Mouse (Mus musculus) thymus, postnatal 4 days (tissue): ENCODE data around the gene Spon1.

Experiments
- DNase-seq: peaks from one replicate; pipeline ENCODE4 v3.0.0; 2021

Gene Spon1

DNA sequence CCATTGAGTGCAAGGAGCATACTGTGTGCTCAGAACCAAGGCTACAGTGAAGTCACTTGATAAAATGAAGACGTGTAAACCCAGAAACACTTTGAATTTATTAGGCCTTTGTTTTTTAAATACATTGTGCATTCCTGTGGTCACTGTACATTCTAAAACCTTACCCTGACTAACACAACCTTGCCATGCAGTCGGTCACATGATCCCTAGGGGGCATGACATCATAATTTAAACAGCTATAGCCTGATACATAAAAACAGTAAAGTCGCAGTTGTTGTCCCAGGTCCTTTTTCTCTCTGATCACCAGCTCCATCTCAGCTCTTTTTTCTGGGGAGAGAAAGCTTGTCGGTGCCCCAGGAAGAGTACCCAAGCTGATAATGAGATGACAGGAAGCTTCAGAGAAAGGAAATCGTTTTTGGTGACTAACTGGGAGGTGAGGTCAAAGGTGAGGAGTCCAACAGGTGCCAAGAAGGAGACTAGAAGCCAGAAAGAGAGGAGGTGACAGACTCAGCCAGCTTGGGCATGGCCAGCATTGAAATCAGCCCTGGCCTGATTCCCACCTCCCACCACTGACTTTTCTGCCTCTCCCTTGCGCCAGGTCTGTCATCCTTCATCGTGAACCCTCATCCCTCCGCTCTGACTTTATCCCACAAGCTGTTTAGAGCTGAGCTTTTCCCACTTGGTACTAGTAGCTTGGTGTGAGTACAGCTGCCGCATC, 246.1 kb downstream of the Spon1 start:
- no peak for DNase-seq

DNA sequence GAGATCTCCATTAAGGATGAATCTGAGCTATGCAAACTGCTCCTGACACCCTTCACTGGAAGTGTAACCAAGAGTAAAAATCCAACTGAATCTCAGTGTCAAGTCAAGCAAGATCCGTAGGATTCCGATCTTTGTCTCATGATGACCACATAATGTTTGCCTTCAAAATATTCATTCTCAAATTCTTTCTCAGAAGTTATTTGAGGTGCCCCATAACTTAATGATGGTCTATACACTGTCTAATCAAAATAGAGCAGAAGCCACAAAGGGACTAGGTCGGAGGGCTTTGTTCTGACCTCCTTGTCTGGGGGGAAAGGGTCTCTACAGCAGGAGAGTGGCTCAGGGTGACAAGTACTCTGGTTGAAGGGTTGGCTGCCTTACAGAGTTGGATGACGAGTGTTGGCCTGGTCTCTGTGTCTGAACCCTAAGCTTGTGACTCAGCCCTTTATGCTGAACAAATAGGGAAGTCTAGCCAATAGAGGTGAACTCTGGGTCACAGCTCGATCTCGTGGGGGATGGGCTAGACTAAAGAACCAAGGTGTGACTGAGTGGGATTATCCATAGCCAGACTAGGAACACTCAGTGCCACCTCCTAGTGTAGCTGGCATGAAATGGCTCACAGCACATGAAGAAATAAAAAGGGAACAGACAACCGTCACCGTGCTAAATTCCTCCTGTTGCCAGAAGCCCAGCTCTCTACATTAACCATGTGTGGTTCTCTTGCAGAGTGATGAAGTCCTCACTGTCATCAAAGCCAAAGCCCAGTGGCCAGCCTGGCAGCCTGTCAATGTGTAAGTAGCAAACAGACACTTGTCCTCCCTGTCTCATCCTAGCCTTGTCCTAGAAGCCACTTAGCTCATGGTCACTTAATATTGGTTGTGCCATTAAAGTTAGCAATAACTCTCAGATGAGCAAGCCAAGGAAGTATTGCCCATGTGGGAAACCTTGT, 250.5 kb downstream of the Spon1 start:
- DNase-seq: no peak

DNA sequence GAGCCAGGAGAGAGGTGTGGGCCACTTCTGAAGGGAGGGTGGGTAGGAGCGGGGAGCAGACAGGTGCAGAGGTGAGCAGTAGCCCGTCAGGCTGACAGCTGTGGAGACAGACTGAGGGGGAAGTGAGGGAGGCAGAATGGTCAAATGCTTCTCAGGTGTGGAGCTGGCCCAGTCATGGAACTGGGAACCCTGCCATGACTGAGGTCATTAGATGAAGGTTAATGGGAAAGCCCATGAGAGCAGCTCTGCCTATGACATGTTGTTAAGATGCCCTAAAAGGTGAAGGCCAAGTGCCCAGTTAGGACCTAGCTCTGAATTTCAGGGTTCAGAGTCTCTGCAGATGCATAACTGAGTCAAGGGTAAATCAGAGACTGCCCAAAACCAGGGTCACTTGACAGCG, 253.1 kb downstream of the Spon1 start:
- no peak for DNase-seq

DNA sequence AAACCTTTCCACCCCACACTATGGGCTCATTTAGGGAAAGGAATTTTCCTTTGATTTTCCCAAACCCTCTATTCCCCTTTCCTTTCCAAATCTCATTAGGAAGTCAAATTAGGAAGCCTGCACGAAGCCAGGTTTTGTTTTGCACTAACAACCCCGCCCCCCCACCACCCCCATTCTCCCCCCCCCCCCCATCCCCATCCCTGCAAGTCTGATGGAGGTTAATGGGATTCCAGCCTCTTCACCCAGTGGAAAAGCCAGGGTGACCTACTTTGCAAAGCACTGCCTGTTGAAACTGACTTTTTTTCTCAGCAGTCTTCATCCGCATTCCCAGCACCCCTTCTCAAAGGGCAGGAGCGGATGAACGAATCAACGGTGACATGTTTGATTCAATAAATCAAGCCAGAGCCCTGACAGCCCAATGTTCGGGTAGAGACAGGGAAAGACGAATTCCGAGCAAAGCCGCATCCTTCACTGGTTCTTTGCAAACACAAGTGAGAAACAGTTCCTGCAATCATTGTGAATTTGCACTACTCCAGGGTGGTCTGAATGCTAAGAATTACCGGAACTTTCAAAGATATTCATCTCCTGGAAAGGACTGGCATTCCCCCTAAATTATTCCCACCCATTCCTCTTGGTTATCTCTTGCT, 254.4 kb downstream of the Spon1 start:
- DNase-seq: peak; percentile 28

DNA sequence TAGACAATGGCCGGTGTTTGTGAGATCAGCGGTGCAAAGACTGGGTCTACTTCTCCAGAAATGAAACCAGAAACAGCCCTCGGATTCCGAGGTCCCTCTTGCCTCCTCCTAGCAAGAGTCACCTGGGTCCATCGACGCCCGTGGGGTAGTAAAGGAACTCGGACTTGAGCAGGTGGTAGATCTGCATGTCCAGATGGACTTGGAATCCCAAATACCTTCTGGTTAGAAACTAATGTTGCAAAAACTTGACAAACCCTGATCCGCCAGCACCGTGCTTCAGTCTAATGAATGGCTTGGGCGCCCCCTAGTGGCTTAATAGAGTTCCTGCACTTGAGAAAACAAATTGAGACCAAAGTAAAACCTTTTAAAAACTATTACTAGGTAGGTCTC, 254.9 kb downstream of the Spon1 start:
- DNase-seq: peak; percentile 78

DNA sequence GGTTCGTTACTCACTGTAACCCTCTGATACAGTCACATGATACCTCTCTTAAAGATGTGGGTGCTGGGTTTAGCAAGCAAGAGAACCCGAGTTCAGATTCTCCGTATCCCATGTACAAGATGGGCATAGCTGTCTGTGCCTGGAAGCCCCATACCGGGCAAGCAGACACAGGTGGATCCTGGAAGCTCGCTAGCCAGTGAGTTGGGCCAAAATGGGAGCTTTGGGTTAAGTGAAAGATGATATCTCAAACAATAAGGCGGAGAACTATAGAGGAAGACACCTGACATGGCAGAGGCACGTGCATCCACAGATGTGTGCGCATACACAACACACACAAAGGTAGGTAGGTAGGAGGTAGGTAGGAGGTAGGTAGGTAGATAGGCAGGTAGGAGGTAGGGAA, 261.1 kb downstream of the Spon1 start:
- DNase-seq: no peak

DNA sequence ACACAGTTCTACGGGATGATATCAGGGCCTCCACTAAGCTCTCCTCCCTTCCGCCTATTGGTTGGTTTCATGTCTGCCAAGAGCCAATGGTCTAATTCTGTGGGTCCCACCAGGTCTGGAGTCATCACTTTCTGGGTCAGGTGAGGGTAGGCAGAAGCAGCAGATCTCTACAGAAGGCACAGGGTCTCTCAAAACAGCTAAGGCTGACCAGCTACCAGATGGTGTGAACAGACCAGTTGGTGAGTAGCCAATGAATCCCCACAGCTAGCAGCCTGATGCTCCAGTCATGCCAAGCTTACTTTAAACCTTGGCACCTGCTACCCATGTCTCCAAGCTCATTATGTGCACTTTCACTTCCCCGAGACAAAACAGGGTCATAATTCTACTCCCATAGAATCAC, 261.6 kb downstream of the Spon1 start:
- DNase-seq: no peak

DNA sequence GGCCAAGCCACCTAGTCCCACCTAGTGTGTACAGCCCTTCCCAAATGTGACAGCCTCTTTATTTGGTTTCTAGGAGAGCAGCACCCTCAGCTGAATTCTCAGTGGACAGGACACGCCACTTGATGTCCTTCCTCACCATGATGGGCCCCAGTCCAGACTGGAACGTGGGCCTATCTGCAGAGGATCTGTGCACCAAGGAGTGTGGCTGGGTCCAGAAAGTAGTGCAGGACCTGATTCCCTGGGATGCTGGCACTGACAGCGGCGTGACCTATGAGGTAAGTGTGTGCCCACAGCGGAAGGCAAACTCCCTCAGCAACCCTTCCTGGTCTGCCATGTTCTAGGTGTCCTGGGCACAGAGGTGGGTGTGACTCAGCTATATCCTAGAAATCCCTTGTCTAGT, 263.0 kb downstream of the Spon1 start:
- DNase-seq: no peak

DNA sequence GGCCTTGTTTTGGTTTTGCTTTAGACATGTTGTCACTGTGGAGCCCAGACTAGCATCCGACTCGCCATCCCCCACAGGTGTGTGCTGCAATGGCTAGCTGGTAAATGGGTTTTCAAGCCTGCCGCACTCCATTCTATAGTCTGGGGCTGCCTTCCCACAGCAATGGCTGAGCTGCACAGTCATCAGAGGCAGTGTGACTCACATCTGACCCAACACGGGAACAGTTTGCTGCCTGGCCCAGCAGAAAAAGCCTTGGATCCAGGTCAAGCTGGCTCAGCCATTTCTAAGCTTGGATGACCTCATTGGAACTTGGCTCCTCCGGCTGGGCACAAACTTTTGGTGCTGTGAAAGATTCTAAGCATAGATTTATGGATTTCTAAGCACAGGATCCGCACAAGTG, 263.8 kb downstream of the Spon1 start:
- DNase-seq: no peak

DNA sequence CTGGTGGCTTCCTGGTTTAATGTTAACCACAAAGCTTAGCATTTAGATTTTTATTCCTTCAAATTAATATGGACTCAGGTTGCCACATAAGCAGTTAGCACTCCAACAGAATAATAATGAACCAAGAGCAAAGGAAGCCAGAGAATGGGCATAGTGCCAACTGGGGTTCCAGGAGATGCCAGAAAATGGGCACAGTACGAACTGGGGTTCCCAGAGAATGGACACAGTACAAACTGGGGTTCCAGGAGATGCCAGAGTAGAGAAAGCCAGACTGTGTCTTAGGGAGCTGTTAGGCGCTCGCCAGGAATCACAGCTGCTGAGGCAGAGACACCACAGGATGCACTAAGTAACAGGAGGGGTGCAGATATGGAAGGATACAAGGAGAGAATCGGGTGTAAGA, 271.4 kb downstream of the Spon1 start:
- no peak for DNase-seq

DNA sequence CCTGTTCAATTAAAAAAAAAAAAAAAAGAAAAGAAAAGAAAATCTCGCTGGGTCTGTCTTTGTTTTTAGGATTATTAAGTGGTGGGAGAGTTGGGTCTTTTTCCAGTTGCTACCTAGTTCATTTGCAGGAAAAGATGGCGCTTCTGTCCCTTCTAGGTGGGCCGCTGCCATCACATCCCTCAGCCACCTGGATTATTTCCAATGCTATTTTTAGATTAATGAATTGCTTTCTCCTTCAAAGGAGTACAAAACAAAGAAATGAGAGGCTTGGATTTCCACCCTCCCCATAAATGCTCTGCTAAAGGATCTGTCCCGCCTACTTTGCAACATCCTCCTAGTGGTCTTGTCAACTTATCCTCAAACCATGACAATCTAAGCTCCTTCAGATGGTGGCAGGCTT, 275.6 kb downstream of the Spon1 start:
- no peak for DNase-seq

DNA sequence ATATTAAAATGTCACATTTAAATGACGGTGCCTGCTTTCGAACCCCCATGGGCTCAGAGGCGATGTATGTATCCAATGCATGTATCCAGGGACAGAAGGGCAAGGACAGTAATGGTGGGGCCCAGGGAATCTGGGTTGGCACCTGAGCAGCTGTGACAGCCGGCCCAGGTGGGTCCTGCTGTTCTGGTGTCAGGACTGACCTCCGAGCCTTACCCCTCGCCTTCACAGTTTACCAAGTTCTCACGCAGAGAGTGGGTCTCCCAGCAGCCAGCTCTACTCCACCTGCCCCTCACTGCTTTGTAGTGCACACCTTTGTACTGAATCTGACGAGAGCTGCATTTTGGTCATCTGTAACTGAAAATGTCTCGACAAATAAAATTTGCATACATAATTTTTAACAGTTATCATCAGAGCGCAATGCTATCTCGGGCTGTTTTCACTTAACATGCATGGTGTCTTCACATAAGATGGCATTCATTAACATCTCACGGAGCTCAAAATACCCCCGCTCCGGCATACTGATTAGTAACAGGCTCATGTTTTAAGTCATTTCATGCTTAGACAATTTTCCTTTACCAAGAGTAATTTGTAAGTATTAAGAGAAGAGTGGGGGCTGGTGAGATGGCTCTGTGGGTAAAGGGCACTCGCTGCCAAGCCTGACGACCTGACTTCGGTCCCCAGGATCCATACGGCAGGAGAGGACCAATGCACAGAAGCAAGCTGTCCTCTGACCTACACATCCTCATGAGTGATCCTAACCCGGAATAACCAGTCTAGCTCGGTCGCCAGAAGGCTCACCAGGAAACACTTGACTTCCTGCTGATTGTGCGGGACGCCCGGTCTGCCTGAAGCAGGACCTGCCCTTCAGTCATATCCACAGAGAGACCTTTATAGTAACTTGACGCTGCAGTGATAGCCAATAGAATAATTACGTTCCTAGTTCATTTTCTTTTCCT, 277.5 kb downstream of the Spon1 start:
- no peak for DNase-seq

DNA sequence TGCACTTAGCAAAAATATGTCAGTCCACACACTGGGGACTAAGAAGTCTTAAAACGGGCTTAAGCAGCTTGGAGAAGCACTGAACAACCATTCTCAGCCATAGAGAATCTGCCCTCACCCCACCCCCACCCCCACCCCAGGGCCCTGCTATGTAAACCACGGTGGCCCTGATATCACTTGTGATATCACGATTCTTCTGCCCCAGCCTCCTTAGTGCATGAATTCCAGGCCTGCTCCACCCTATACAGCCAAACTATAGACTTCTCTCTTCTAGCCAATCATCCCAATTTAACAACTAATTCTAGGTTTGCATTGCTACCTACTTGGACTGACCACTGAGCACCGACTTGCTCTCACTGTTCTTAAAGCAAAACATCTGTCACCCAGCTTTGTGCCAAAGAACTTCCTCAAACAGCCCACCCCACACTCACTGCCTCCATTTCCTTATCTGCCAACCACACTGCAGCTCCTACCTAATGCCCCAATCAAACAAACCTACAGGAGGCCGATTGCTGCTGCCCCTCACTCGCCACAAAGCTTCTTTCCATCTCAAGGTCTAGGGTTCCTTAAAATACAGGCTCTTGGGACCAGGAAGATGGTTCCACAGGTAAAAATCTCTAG, 278.2 kb downstream of the Spon1 start:
- DNase-seq: no peak

DNA sequence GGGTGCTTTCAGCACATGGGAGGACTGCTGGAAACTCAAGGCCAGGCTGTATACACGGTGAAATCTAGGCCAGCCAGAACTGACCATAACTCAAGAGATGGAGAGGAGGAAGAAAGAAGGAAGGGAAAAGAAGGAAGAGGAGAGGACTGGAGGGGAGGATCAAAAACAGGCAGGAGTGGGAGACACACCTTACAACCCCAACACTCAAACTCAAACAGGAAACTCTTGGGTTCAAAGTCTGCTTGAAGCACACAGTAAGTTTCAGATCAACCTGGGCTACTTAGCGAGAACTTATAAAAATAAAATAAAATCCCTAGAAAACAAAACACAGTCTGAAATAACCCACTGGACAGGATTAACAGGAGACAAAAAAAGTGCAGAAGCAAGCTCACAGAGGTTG, 280.0 kb downstream of the Spon1 start:
- DNase-seq: no peak

DNA sequence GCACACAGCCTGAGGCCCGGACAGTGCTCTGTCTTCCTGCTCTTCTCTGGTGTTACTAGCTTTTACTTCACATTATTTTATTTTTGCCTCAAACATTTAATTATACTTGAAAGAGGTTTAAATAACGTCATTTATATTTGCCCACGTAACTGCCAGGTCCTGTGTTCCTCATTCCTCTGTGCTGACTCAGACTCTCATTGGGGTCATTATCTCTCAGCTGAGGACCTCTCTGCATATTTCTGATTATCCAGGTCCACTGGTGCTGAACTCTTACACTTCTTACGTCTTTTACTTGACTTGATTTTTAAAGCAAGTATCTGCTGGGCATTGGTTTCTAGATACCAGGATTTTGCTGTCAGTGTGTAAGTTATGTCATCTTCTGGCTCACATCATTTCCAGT, 287.9 kb downstream of the Spon1 start:
- no peak for DNase-seq

DNA sequence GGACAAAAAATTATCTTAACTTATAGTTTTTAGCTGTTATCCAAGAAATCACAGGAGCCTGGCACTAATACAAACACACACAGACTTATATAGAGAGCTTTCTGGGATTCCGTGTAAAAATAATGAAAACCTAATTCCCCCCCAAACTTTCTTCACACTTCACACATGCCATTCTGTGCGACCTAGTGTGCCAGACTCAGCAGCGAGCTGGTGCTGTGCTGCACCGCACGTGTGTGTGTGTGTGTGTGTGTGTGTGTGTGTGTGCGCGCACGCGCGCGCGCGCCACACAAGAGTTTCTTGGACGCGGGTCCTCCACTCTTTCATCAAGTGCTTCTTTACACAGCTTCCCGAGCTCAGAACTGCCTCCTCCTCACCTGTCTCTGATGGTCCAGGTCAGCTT, 292.4 kb downstream of the Spon1 start:
- no peak for DNase-seq

DNA sequence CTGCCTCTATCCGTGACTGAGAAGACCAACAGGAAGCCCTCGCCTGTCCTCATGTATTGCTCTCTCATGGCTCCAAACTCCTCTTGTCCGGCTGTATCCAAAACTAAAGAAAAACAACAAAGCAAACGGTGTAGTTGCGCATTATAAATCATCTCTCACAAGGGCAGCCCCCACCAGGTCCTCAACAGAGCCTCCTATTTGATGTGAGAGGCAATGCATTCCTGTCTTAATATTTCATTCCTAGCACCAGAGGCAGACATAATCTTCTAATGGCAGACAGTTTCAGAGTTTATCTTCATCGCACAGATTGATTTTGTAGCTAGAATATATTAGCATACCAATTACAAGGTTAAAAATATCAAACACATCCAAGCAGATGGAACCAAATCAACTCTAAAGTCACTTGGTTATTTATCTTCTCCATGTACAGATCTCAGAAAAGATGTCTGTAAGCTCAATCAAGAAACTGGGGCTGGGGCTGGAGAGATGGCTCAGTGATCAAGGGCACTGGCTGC, 293.2 kb downstream of the Spon1 start:
- no peak for DNase-seq

DNA sequence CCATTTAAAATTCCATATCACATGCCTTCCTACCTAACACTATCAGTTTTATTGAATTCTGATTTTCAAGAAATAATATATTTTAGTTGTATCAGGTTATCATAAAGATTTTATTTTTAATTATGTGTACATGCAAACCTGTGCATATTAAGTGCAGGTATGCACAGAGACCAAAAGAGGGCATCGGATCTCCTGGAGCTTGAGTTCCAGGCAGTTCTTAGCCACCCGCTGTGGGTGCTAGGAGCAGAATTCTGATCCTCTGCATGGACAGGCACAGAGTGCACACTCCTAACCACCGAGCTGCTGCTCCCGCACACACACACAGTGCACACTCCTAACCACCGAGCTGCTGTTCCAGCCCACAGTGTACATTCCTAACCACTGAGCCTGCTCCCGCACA, 294.6 kb downstream of the Spon1 start:
- DNase-seq: no peak

DNA sequence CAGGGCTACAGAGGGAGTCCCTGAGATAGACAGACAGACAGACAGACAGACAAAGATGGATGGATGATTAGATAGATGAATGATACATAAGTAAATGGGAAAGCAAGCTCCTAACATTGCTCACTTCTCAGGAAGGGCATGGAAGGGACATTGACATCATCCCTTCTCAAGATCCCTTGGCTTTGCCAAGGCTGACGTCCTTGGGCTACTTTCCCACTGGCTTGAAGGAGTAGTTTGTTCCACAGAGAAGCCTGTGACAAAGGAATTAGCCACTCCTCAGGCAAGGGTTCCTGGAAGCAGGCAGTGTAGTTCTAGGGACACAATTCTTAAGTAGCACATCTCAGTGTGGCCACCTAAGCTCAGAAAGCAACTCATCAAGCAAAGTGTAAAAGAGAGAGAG, 296.7 kb downstream of the Spon1 start:
- DNase-seq: no peak

DNA sequence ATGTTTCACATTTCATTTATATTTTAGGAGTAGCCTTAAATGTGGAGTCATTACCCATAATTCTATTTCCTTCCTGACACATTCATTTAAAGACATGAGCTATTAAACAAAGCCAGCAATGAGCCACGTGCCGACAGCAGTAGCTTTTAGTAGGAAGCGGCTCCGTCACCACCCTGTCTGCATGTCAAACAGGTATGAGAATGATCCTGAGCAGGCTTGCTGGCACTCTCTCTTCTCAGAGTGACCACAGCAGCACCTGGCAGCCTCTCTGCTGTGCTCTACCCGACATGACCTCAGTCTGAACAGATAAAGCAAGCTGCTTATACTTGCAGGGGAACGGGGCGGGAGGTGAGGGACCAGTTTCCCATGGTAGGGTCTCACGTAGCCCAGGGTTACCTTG, 297.7 kb downstream of the Spon1 start:
- DNase-seq: no peak

DNA sequence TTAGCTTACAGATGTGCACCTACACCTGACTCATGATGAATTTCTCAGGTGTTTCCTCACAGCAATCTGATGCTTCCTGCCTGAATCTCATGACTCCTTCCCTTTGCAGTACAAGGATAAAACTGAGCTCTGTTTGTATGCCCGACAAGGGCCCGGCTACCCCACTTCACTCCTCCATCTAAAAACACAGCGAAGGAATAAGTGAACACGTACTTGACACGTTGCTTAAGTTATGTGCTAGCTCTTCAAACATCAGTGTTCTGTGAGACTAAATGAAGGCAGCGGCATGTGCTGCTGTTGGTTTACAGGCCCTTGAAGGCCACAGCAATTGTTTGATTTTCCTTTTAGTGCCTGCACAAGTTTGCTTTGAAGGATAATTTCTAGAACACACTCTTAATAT, 298.2 kb downstream of the Spon1 start:
- DNase-seq: no peak
